Mouse (Mus musculus) cerebellum, adult 11-12 months (tissue): ENCODE results near the gene Lrrc39.

Source experiments
- DNase-seq: peaks from one replicate; pipeline ENCODE4 v3.0.0; 2022

The Lrrc39 gene

DNA sequence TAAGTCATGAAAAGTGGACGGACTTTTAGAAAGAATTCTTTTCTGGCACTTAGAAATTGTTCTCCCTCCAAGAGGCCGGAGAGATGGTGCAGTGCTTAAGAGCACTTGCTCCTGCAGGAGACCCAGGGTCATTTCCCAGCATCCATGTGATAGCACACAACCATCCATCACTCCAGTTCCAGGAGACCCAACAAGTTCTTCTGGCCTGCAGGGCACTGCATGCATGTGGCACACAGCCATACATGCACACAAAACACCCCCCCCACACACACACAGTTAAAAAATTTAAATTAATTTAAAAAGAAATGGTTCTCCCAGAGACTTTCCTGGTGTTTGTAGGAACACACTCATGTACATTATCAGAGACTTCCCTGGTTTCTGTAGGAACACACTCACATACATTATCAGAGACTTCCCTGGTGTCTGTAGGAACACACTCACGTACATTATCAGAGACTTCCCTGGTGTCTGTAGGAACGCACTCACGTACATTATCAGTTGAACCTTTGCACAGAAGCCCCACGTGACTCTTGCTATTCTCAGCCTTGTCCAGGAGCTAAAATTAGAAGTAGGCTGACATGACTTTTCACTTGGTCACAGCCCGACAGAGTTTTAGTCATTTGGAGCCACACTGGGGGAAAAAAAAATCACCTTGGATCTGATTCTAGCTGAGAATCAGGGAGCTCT is at the start of gene Lrrc39:
Lrrc39 (plus strand) TSS at position 566 of the 687 bp plus-strand sequence.
- no peak for DNase-seq

DNA sequence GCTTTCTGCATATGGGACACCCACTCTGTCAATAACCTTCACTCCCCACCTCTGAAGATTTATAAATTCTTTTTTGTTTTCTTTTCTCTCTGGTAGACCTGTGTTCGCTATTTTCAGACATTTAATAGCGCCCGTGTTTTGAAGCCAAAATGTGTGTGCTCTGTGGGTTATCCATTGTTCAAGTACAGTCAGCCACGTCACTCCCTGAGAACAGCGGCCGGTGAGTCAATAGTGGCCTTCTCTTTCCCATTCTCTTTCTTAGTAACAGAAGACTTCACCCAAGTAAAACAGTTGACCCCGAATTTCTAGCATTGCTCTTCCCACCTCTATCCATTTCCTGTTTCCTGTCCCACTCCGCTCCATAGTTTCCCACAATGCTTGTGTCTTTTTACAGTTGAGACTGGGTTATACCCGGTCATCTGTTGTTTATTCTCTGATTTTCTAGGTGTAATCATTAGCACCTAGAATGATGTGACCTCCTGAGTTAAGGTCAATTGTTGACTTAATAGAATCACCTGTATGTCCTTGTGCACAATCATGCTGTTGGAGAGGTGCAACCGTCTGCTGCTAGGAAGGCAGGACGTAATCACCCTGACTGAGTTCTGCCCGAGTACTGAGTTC is 42.5 kb upstream of the Lrrc39 start:
- no peak for DNase-seq

DNA sequence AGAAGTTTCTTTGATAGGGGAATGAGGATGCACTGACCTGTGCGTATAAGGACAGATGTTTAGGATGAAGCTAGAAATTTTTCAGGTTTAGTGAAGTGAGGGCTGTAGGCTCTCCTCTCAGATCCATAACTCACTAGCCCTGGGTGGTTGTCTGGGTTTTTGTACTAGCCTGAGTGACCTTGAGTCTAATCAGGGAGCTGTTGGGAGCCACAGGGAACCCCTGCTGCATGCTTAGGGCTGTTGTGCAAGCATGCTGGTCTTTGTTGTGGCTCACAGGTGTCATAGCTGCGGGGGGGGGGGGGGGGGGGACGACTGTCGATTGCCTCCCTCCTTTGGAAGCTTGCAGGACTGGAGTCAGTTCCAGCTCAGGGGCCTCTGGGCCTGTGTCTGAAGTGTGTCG is 33.0 kb upstream of the Lrrc39 start:
- no peak for DNase-seq

DNA sequence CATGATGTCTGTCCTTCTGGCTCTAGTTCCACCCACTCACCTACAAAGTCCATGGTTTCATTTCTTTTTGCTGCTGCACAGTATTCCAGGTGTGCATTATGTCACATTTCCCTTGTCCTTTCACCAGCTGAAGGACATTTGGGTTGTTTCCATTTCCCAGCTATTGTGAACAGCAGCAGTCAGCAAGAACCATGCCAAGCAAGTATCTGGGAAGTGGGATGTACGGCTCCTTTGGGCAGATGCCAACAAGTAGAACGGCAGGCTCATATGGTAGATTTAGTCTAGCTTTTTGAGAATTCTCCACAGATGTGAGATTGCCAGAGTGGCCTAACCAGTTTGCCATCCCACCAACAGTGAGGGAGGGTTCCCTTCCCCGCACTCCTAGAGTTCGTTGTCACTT is 31.9 kb upstream of the Lrrc39 start:
- DNase-seq: no peak

DNA sequence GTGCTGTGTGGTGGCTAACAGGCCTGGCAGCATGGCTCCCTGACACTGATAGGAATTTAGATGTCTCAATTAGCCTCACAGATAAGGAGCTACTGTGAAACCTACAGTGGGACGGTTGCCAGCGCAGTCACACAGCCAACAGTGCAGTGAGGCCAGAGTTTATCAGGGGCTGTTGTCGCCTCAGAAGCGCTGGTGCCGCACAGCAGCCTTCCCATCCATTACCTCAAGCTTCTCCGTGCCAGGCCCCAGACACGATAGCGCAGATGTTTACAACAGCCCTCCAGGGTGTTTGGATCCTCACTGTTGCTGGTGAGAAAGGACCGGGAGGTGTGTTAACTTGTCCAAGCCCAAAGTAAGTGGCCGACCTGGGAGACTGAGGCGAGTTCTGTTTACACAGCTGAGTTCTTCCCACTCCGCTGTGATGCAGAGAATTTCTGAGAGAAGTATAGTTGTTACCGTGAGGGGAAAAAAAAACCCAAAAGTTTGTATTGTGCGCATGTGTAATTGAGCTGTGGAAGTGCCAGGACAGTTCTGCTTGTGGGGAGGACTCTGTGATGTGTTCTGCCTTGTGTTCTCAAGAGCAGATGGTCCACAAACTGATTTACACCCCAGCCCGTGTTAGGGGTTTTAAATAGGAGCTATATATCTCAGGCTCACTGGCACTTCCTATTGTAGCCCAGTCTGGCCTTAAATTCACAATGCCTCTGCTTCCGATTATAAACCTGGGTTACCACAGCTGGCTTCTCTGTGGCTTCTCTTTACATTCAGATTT is 26.2 kb upstream of the Lrrc39 start:
- DNase-seq: no peak

DNA sequence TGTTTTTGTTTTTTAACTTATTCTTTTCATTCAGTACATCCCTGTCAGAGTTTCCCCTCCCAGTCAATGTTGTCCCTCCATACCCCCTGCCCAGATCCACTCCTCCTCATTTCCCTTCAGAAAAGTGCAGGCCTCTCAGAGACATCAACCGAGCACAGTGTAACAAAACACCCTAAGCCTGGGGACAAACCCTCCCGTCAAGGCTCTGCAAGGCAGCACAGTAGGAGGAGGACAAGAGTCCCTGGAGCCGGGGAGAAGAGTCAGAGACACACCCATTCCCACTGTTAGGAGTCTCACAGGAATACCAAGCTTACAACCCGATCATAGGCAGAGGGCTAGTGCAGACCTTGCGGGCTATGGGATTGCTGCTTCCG is 25.6 kb upstream of the Lrrc39 start:
- DNase-seq: no peak

DNA sequence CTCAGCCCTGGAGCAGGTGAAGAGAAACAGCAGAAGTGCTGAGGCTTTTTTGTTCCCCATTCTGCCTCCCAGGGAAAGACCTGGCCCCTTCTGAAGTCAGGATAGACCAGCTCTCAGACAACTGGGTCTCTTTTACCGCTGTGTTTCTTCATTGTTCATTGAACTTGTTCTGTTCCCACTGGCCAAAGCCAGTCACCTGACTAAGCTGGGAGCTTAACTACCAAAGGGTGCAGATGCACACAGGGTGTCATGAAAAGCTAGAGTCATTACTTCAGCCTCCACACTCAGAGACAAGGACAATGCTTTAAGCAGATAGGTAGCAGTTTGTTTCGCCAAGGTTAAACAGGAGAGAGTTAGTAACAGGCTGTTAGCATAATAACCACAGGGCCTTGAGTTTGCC is 20.7 kb upstream of the Lrrc39 start:
- no peak for DNase-seq

DNA sequence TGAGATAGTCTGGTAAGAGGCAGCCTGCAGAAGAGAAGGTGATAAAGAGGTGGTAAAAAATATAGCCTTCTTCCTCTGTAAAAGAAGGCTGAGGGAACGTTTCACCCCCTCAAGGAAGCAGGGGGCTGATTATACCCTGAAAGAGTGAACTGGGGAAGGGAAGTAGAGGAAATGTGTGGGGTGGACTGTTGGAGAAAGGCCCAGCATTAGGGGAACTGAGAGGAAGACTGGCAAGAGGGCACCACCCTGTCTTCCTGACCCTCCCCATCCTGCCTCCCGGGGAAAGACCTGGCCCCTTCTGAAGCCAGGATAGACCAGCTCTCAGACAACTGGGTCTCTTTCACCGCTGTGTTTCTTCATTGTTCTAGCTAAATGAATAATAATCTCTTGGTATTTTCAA is 20.2 kb upstream of the Lrrc39 start:
- no peak for DNase-seq

DNA sequence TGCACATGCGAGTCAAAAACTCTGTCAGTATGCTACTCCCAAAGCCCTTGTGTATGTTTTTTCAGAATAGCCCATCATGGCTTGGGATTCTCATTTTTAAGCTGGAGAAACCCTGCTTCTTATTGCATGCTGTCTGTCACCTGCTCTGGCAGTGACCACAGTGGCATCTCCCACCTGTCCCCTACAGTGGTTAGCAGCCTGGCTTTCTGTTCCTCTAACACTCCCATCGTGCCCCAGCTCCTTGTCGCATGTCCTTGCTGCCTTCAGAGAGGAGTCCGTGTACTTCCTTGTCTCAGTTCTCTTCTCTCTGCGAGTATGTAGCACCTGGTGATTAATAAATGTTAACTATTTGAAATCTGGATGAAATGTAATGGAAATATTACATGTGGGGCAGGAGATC is 15.3 kb upstream of the Lrrc39 start:
- no peak for DNase-seq

DNA sequence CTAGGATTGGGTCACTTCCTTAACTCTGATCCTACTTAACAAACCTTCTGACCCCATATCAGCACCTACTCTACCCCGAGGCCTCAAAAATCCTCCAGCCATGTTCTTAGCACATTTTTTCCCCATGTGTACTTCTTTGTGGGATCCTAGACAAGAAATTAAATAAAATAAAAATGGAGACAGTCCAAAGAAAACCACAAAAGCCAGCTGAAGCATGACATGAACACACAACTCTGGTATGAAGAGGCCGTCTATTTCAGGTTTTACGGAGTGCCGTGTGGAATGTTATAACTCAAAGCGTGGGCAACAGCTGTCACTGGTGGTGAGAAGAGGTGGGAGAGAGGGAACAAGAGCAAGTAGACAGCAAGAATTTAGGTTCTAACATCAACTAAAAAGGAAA is 11.4 kb upstream of the Lrrc39 start:
- DNase-seq: no peak

DNA sequence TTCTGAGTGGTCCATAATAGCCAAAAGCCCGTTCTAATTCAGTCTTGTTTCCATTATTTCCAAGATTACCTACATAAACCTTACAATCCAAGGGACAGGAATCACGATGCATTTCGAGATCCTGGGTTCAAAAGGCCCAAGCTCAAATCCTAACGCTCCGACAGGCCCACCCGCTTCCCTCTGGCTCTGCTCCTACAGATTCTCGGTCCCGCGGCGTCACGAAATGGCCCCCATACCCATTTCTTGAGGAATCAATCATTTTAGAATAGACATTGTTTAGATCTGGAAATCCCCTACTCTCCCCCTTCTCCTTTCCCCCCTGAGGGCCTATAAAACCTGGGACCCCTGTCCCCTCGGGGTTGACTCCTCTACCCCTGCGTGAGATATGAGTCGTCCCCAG is 1.5 kb upstream of the Lrrc39 start:
- DNase-seq: peak; percentile 11

DNA sequence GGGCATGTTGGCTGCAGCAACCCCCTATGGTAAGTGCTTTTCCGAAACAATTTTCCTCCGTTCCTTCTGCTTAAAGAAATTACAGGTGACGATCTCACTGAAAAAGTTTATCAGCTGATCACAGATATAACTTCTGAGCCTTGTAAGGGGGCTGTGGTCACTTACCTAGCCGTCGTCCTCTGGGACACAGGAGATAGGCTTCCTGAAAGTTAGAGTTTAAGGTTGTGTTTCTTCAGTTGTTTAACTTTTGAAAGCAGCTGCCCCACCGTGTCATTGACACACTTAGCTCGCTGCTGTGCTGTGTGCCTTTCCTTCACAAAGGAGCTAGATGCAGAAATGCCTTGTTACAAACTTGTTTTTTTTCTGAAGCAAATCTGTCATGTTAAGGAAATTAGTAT is 321 bp downstream of the Lrrc39 start:
- DNase-seq: no peak

DNA sequence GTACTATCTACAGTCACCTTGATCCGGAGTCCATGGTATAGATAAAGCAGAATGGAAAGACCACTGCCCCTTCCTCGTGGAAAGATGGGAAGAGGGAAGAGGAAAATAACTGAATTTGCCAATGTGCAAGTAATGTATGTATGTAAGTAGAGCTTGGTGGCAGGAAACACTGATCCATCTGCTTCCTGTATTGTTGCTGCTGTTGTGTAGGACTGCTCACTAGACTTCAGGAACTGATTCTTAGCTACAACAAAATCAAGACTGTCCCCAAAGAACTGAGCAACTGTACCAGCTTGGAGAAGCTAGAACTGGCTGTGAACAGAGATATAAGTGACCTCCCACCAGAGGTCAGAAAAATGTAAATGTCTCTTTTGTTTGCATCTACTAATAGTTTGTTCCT is 7.9 kb downstream of the Lrrc39 start:
- DNase-seq: no peak

DNA sequence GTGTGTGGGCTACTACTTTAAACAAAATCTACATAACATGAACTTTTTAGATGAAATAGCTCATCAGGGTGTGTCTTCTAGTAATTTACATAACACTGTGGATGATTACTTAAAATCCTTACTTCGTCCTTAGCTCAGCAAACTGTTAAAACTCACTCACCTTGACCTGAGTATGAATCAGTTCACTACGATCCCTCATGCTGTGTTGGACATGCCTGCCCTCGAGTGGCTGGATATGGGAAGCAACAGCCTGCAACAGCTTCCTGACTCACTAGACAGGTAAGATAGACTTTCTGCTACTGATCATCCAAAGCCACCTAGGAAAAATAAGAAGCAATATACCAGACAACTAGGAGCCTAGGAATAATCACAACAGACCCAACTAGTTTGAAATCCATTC is 14.5 kb downstream of the Lrrc39 start:
- no peak for DNase-seq

DNA sequence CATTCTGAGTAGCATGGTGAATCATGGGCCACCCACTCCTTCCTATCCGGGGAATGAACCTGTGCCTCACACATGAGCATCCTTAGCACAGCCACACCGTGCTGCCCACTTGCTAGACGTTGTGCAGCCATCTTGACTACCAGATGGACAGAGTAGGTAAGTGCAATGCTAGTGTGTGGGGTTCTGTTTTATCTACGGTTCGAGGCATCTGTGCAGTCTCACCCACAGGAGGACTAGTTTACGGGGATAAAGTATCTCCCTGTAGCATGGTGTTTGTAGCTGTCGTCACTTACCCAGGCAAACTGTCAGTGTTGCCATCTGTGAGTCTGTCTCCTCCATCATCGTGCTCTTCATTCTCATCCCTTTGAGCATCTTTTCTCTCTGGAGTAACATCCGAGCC is 19.4 kb downstream of the Lrrc39 start:
- no peak for DNase-seq

DNA sequence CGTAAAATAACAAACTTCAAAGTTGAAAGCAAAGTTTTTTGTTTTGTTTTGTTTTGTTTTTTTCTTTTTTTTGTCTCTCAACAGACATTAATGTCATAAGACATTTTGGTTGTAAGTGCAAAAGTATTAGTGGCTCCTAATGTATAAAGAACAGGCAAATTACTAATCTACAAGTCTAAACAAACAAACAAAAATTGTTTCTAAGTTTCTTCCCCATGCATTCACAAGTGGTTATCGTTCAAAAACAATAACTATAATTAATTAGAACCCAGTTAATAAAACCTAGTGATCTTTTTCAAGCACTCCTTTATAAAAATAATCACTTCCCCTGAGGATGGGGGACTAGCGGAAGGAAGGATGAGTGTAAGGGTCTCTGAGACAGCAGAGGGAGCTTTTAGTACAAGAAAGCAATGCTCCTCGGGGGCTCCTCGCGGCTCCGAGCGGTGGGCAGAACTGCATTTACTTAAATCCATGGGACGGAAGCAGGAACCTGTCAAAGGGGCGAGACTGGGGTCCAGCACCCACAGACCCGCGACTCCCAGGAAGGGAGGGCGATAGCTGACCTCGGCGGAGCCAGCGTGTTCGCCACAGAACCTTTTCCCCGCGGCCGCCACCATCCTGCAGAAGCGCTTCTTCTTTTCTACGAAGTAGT is 31.4 kb downstream of the Lrrc39 start:
- no peak for DNase-seq

DNA sequence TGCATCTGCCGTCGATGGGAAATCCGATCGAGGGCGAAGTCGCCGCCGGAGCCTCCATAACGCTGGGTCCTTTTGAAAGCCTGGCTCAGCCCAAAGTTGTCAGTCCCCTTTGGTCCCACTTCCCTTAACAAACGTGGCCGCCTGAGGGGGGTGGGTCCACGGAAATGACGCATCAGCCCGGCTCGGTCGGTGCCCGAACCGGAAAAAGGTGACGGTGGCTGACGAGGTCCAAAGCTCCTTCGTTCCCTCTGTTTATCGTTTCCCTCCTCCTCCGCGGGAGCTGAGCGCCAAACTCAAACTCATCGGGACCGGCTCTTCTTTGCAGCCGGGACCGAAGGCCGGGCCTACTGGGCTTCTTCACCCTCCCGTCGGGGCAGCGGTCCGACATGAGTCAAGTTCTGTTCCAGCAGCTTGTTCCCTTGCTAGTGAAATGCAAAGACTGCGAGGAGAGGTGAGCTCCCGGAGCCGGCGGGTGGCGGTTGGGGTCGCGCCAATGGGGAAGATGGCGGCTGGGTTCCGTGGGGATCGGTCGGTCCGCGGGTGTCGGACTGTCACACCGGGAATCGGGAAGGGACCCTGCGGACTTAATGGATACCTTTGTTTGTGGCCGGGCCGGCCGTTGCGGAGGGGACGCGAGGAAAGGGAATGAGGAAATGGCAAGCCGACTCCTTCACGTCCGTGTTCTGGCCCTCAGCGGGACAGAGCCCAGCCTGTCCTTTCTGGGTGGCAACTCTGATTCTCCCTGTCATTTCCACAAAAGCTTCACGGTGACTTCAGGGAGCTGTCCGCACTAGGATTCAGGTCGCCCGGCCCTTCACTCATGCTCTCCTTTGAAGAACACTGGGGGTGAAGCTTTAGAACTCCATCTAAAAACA is 32.2 kb downstream of the Lrrc39 start, which contains the start of gene Sass6:
Sass6 (plus strand) TSS at position 255 of the 875 bp plus-strand sequence.
- peak; percentile 95 for DNase-seq

DNA sequence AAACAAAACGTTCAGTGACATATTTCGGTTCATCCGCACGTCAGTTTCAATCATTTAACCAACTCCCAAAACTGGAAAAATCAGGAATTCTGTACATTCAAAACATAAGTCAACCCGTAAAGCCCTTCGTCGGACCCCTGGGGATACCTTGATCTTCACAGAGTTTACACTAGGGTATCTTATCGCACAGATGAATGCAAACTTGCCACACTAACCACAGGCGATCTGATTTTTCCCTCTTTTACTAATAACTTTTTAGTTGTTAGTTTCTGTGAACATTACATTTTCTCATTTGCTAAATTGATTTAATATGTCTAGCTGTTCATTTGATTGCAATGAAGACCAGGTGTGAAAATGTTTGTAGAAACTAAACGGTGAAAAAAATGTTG is 32.8 kb downstream of the Lrrc39 start:
- no peak for DNase-seq

DNA sequence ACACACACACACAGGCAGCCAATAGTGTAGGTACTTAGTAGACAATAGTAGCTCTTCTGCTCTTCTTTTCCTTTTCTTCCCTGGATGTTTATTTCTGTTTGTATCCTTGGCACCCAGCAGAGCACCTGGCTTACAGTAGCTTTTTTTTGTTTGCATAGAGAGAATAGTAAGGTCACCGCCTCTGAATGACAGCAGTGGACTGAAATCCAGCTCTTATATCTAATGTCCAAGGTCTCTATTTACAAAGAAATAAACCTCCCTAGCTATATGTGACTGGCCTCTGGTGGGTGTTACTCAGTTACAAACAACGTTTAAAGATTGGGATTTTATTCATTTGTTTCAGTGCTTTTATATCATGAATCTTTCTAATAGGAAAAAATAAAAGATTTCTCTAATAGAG is 36.9 kb downstream of the Lrrc39 start:
- no peak for DNase-seq

DNA sequence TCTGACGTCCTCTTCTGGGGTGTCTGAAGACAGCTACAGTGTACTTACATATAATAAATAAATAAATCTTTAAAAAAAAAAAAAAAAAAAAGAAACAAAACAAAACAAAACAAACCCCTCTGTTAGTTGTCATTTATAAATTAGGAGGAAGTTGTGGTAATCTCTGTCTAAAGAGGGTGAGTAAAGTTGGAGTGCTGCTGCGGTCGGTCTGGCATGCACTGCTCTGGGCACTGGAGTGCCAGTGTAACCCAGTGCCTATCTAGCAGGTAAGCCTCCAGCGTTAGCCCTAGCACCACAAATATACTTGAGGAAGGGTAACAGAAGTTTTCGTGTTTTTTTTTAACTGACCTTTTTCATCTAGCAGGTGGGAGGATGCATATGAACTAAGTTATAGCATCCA is 38.2 kb downstream of the Lrrc39 start:
- no peak for DNase-seq

DNA sequence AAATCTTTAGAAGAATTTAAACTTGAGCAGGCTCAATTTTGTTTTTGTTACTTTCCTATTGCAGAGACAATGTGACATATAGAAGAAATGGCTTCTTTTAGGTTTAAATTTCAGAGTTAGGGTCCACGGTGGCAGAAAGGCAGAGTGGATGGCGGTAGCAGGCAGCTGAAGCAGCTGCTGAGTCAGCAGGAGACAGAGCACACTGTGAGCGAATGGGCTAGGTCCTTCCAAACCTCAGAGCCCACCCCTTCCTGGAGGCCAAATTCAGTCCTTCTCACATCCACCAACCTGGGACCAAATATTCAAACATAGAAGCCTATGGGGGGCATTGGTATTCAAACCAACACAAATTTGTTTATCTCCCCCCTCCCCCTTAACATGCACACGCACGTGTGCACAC is 39.0 kb downstream of the Lrrc39 start:
- DNase-seq: no peak

DNA sequence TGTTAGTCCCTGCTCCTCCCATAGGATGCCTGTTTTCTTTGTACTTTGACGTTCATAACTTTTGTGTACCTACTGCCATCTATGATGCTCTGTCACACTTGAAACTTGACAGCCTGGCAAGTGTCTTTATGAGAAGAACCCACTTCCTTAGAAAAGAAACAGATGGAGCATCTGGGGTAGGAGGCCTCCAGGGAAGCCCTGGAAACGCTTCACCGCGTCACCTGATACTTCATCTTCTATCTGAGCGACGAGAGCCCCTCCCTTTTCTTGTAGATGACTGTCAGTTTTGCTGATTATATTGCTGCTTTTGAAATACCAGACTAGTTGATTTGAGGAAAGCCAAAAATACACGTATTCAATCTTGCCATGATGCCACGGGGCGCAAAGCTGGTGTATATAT is 41.8 kb downstream of the Lrrc39 start:
- DNase-seq: no peak
